ENCODE assay signal across 8 mouse cellular contexts in genomic region chr16:38376841-38377249, GRCm38 (mm10). TPM values are rescaled to one million over a fixed set of nuclear protein-coding genes. Genes with fewer than 3 reads are reported as not detected.
DNase-seq lines count a peak whose midpoint lies in the region; ATAC-seq and TF ChIP-seq lines count a peak whose summit lies in the region.

No protein-coding gene starts in this region.

- peaks cover 5% of the 10 kb centered on the region for H3K36me3 ChIP-seq in heart, embryonic 11.5 days (ENCODE audit: control insufficient read depth, insufficient read depth, low read length)
- no peaks in the 10 kb centered on the region for H3K36me3 ChIP-seq in embryonic facial prominence, embryonic 10.5 days (replicated peaks)
- H3K36me3 ChIP-seq in hindbrain, embryonic 15.5 days: no peaks in the 10 kb centered on the region
- H3K36me3 ChIP-seq in lung, postnatal 0 days (ENCODE audit: insufficient read depth, low read length): no peaks in the 10 kb centered on the region
- no peaks in the 10 kb centered on the region for H3K36me3 ChIP-seq in stomach, postnatal 0 days (ENCODE audit: control insufficient read depth, insufficient read depth, low read length)

- H3K9ac ChIP-seq in heart, embryonic 11.5 days (ENCODE audit: low read depth, low read length): no peak overlapping the region
- H3K9ac ChIP-seq in hindbrain, embryonic 15.5 days: peak overlapping the region; percentile 32
- 0 out of 2 replicates have a peak overlapping the region, but pooled peaks have one; percentile 24 for H3K9ac ChIP-seq in lung, postnatal 0 days (replicated peaks; ENCODE audit: low read depth)
- H3K9ac ChIP-seq in stomach, postnatal 0 days (ENCODE audit: low read length): no peak overlapping the region; the same call in 1 of the 2 replicates

- H3K4me2 ChIP-seq in heart, embryonic 11.5 days: peak overlapping the region; percentile 51
- peak overlapping the region; percentile 49 for H3K4me2 ChIP-seq in hindbrain, embryonic 15.5 days
- peak overlapping the region; percentile 50 for H3K4me2 ChIP-seq in lung, postnatal 0 days (replicated peaks; ENCODE audit: low read depth, low read length)
- H3K4me2 ChIP-seq in stomach, postnatal 0 days (replicated peaks; ENCODE audit: low read depth): peak overlapping the region; percentile 40

- no peak overlapping the region for H3K27ac ChIP-seq in heart, embryonic 11.5 days (ENCODE audit: low read depth, low read length)
- peak overlapping the region; percentile 78 for H3K27ac ChIP-seq in embryonic facial prominence, embryonic 10.5 days (replicated peaks)
- H3K27ac ChIP-seq in hindbrain, embryonic 15.5 days (replicated peaks): peak overlapping the region; percentile 79
- H3K27ac ChIP-seq in lung, postnatal 0 days (ENCODE audit: low read length): no peak overlapping the region
- H3K27ac ChIP-seq in stomach, postnatal 0 days (replicated peaks): no peak overlapping the region; the same call in 1 of the 2 replicates

- no peak for ATAC-seq in heart, embryonic 11.5 days (replicated peaks; ENCODE audit: insufficient number of reproducible peaks, low FRiP score, low TSS enrichment)
- ATAC-seq in hindbrain, embryonic 15.5 days (ENCODE audit: low FRiP score, low read depth): peak; percentile 54
- peak; percentile 38 for ATAC-seq in lung, postnatal 0 days
- ATAC-seq in stomach, postnatal 0 days (ENCODE audit: low FRiP score, low TSS enrichment): no peak; the same call in 1 of the 2 replicates

- no peak for TF ChIP-seq EP300 in lung, postnatal 0 days (IDR thresholded peaks at IDR 0.05)
- TF ChIP-seq EP300 in stomach, postnatal 0 days (optimal IDR thresholded peaks at IDR 0.05): no peak

- WGBS in heart, embryonic 11.5 days (ENCODE audit: insufficient replicate concordance): 57% methylated on average over 8 of the region's 8 CpGs
- WGBS in embryonic facial prominence, embryonic 10.5 days: 60% methylated on average over 8 of the region's 8 CpGs
- 53% methylated on average over 8 of the region's 8 CpGs for WGBS in hindbrain, embryonic 15.5 days
- 43% methylated on average over 8 of the region's 8 CpGs for WGBS in lung, postnatal 0 days
- WGBS in stomach, postnatal 0 days: 39% methylated on average over 7 of the region's 8 CpGs

- H3K27me3 ChIP-seq in heart, embryonic 11.5 days (ENCODE audit: control insufficient read depth, insufficient read depth, low read length): no peaks in the 10 kb centered on the region
- H3K27me3 ChIP-seq in embryonic facial prominence, embryonic 10.5 days (replicated peaks; ENCODE audit: low read depth, poor library complexity, severe bottlenecking): 0 out of 2 replicates have a peak, but pooled peaks cover 3% of the 10 kb centered on the region
- H3K27me3 ChIP-seq in hindbrain, embryonic 15.5 days: no peaks in the 10 kb centered on the region
- H3K27me3 ChIP-seq in lung, postnatal 0 days (replicated peaks; ENCODE audit: insufficient read depth, low read length): no peaks in the 10 kb centered on the region
- H3K27me3 ChIP-seq in stomach, postnatal 0 days (ENCODE audit: control insufficient read depth, insufficient read depth, low read length): no peaks in the 10 kb centered on the region

- peak overlapping the region; percentile 23; the same call in 1 of the 2 replicates for H3K4me3 ChIP-seq in heart, embryonic 11.5 days (ENCODE audit: low read depth, low read length)
- H3K4me3 ChIP-seq in embryonic facial prominence, embryonic 10.5 days: peak overlapping the region; percentile 44
- peak overlapping the region; percentile 26 for H3K4me3 ChIP-seq in hindbrain, embryonic 15.5 days
- peak overlapping the region; percentile 36 for H3K4me3 ChIP-seq in lung, postnatal 0 days (ENCODE audit: low read depth, low read length)
- H3K4me3 ChIP-seq in stomach, postnatal 0 days (ENCODE audit: low read depth, low read length): peak overlapping the region; percentile 34

- TF ChIP-seq CTCF in lung, postnatal 0 days (IDR thresholded peaks at IDR 0.05): no peak
- no peak for TF ChIP-seq CTCF in stomach, postnatal 0 days (IDR thresholded peaks at IDR 0.05; ENCODE audit: low read depth)

- no peak for DNase-seq in heart, adult 8-10 months (ENCODE audit: low spot score)
- no peak for DNase-seq in embryonic facial prominence, embryonic 10.5 days (ENCODE audit: low spot score)
- peak; percentile 51 for DNase-seq in lung, postnatal 0 days (ENCODE audit: low spot score)
- no peak for DNase-seq in stomach, postnatal 0 days (ENCODE audit: low spot score)
- no peak for DNase-seq in adipocyte (ENCODE audit: low spot score)
- DNase-seq in cerebellum, postnatal 36 days: no peak

- peaks cover 34% of the 10 kb centered on the region for H3K4me1 ChIP-seq in heart, embryonic 11.5 days (ENCODE audit: control insufficient read depth, insufficient read depth, low read length)
- H3K4me1 ChIP-seq in embryonic facial prominence, embryonic 10.5 days: peaks cover 28% of the 10 kb centered on the region
- H3K4me1 ChIP-seq in hindbrain, embryonic 15.5 days (replicated peaks): peaks cover 12% of the 10 kb centered on the region
- no peaks in the 10 kb centered on the region for H3K4me1 ChIP-seq in lung, postnatal 0 days (ENCODE audit: insufficient read depth, low read depth, low read length)
- no peaks in the 10 kb centered on the region for H3K4me1 ChIP-seq in stomach, postnatal 0 days (replicated peaks; ENCODE audit: control insufficient read depth, insufficient read depth)

- no peaks in the 10 kb centered on the region for H3K9me3 ChIP-seq in heart, embryonic 11.5 days (replicated peaks; ENCODE audit: control insufficient read depth, low read length)
- no peaks in the 10 kb centered on the region for H3K9me3 ChIP-seq in embryonic facial prominence, embryonic 10.5 days
- H3K9me3 ChIP-seq in hindbrain, embryonic 15.5 days: no peaks in the 10 kb centered on the region
- H3K9me3 ChIP-seq in lung, postnatal 0 days (ENCODE audit: low read length): no peaks in the 10 kb centered on the region
- no peaks in the 10 kb centered on the region for H3K9me3 ChIP-seq in stomach, postnatal 0 days (ENCODE audit: control insufficient read depth, low read length)

RNA-seq across cellular contexts. Expression of gene Popdc2, which starts 14.8 kb away (rescaled TPM):
- polyA plus RNA-seq in heart, embryonic 11.5 days (2014; fragmentation: Nextera tagmentation; extraction: Ambion mirVana): 292 and 312 TPM in 2 replicates
- total RNA-seq in heart, adult 8-10 months (2022): 100 to 1,000 TPM; 451 to 631 (median 553) TPM
- polyA plus RNA-seq in embryonic facial prominence, embryonic 10.5 days (2016; fragmentation: Nextera tagmentation; extraction: Ambion mirVana): 2.1 and 2.7 TPM in 2 replicates
- polyA plus RNA-seq in hindbrain, embryonic 15.5 days (2015; fragmentation: Nextera tagmentation; extraction: Ambion mirVana): 0.33 and 0.52 TPM in 2 replicates
- polyA plus RNA-seq in lung, postnatal 0 days (2015; fragmentation: Nextera tagmentation; extraction: Ambion mirVana): 4.7 and 6.5 TPM in 2 replicates
- 10.4 and 11.5 TPM in 2 replicates for polyA plus RNA-seq in stomach, postnatal 0 days (2015; fragmentation: Nextera tagmentation; extraction: Ambion mirVana)

RNA-seq across cellular contexts. Expression of gene Gm21987, which starts 30.0 kb away (rescaled TPM):
- polyA plus RNA-seq in heart, embryonic 11.5 days (2014; fragmentation: Nextera tagmentation; extraction: Ambion mirVana): 2.4 and 3.4 TPM in 2 replicates
- not detected for total RNA-seq in heart, adult 8-10 months (2022)
- polyA plus RNA-seq in embryonic facial prominence, embryonic 10.5 days (2016; fragmentation: Nextera tagmentation; extraction: Ambion mirVana): not detected in 2 replicates
- polyA plus RNA-seq in hindbrain, embryonic 15.5 days (2015; fragmentation: Nextera tagmentation; extraction: Ambion mirVana): not detected in 2 replicates
- polyA plus RNA-seq in lung, postnatal 0 days (2015; fragmentation: Nextera tagmentation; extraction: Ambion mirVana): not detected in 2 replicates
- polyA plus RNA-seq in stomach, postnatal 0 days (2015; fragmentation: Nextera tagmentation; extraction: Ambion mirVana): not detected in 2 replicates

RNA-seq across cellular contexts. Expression of gene Cox17, which starts 30.1 kb away (rescaled TPM):
- 289 and 314 TPM in 2 replicates for polyA plus RNA-seq in heart, embryonic 11.5 days (2014; fragmentation: Nextera tagmentation; extraction: Ambion mirVana)
- total RNA-seq in heart, adult 8-10 months (2022): 100 to 1,000 TPM; 269 to 387 (median 331) TPM
- 128 and 133 TPM in 2 replicates for polyA plus RNA-seq in embryonic facial prominence, embryonic 10.5 days (2016; fragmentation: Nextera tagmentation; extraction: Ambion mirVana)
- 74.4 and 94.5 TPM in 2 replicates for polyA plus RNA-seq in hindbrain, embryonic 15.5 days (2015; fragmentation: Nextera tagmentation; extraction: Ambion mirVana)
- 205 and 218 TPM in 2 replicates for polyA plus RNA-seq in lung, postnatal 0 days (2015; fragmentation: Nextera tagmentation; extraction: Ambion mirVana)
- 301 and 327 TPM in 2 replicates for polyA plus RNA-seq in stomach, postnatal 0 days (2015; fragmentation: Nextera tagmentation; extraction: Ambion mirVana)

RNA-seq across cellular contexts. Expression of gene Maats1, which starts 34.9 kb away (rescaled TPM):
- polyA plus RNA-seq in heart, embryonic 11.5 days (2014; fragmentation: Nextera tagmentation; extraction: Ambion mirVana): 0.21 TPM in 1 of 2 replicates, not detected in the other
- total RNA-seq in heart, adult 8-10 months (2022): not detected
- 0.17 and 0.19 TPM in 2 replicates for polyA plus RNA-seq in embryonic facial prominence, embryonic 10.5 days (2016; fragmentation: Nextera tagmentation; extraction: Ambion mirVana)
- polyA plus RNA-seq in hindbrain, embryonic 15.5 days (2015; fragmentation: Nextera tagmentation; extraction: Ambion mirVana): 1.1 and 1.4 TPM in 2 replicates
- polyA plus RNA-seq in lung, postnatal 0 days (2015; fragmentation: Nextera tagmentation; extraction: Ambion mirVana): 2.6 and 3.7 TPM in 2 replicates
- polyA plus RNA-seq in stomach, postnatal 0 days (2015; fragmentation: Nextera tagmentation; extraction: Ambion mirVana): 0.27 and 0.44 TPM in 2 replicates

RNA-seq across cellular contexts. Expression of gene Pla1a, which starts 56.1 kb away (rescaled TPM):
- 0.25 and 0.43 TPM in 2 replicates for polyA plus RNA-seq in heart, embryonic 11.5 days (2014; fragmentation: Nextera tagmentation; extraction: Ambion mirVana)
- total RNA-seq in heart, adult 8-10 months (2022): 10 to 100 TPM in 3 of 4 experiments, 1 to 10 TPM in 1; 5.9 to 12.0 (median 10.6) TPM
- not detected in 2 replicates for polyA plus RNA-seq in embryonic facial prominence, embryonic 10.5 days (2016; fragmentation: Nextera tagmentation; extraction: Ambion mirVana)
- 0.43 and 0.45 TPM in 2 replicates for polyA plus RNA-seq in hindbrain, embryonic 15.5 days (2015; fragmentation: Nextera tagmentation; extraction: Ambion mirVana)
- polyA plus RNA-seq in lung, postnatal 0 days (2015; fragmentation: Nextera tagmentation; extraction: Ambion mirVana): 1.2 and 1.6 TPM in 2 replicates
- 0.11 and 0.34 TPM in 2 replicates for polyA plus RNA-seq in stomach, postnatal 0 days (2015; fragmentation: Nextera tagmentation; extraction: Ambion mirVana)

Comparison
In these comparisons a context has a peak if more than half of its experiments do, and no peak if none do; other contexts are left out.
1. ATAC-seq: peak in hindbrain, embryonic 15.5 days (single experiment) and lung, postnatal 0 days (single experiment); none in heart, embryonic 11.5 days (single experiment) and stomach, postnatal 0 days (single experiment).
2. H3K27ac ChIP-seq: peak in embryonic facial prominence, embryonic 10.5 days (single experiment) and hindbrain, embryonic 15.5 days (single experiment); none in heart, embryonic 11.5 days (single experiment), lung, postnatal 0 days (single experiment) and stomach, postnatal 0 days (single experiment).
3. H3K9ac ChIP-seq: peak in hindbrain, embryonic 15.5 days (single experiment) and lung, postnatal 0 days (single experiment); none in heart, embryonic 11.5 days (single experiment) and stomach, postnatal 0 days (single experiment).
4. RNA of gene Popdc2, which starts 14.8 kb away (polyA plus RNA-seq): 292 to 312 TPM in heart, embryonic 11.5 days; 10.4 to 11.5 TPM in stomach, postnatal 0 days, 4.7 to 6.5 TPM in lung, postnatal 0 days, 2.1 to 2.7 TPM in embryonic facial prominence, embryonic 10.5 days and 0.33 to 0.52 TPM in hindbrain, embryonic 15.5 days; every median in the first group is over 10 times any median in the second.
5. Peak in every context shown above with its lines, with median percentiles within 50 percentile points of each other: H3K4me2 ChIP-seq and H3K4me3 ChIP-seq.